Mouse (Mus musculus) gastrocnemius, adult 2 months (tissue): ENCODE measurements around the gene 4921536K21Rik. TPM values are rescaled to one million over a fixed set of nuclear protein-coding genes. Genes with fewer than 3 reads are reported as not detected.

Experiments used
- DNase-seq: peaks from one replicate; pipeline ENCODE4 v3.0.0; 2022
- H3K27ac ChIP-seq: fragments of 200-600 bp; 2 replicates; pipeline ENCODE4 v1.8.1; 2022; ENCODE audit warnings: mild to moderate bottlenecking
- H3K4me3 ChIP-seq: fragments of 200-600 bp; 2 replicates; pipeline ENCODE4 v1.8.1; 2022; ENCODE audit warnings: mild to moderate bottlenecking, moderate library complexity
- CTCF ChIP-seq: fragments of 200-600 bp; IDR thresholded peaks from 2 replicates; pipeline ENCODE4 v1.8.1; 2022; ENCODE audit warnings: antibody characterized with exemption, mild to moderate bottlenecking, moderate library complexity
- intact Hi-C: fragments of 180-260 bp; cut with DNase I; formaldehyde crosslinking; loops from one replicate; pipeline ENCODE4 v1.15.1; 2025
- total RNA-seq, 2 experiments: library from RNA; stranded (reverse); gene quantifications; 2 replicates each; pipeline ENCODE4 v1.2.3; 2021

The 4921536K21Rik gene
- total RNA-seq, 2 experiments from 2014 or later = 0.10 to 0.31 TPM

GRCm38 (mm10) chr11:3904673-3905072, 9.8 kb upstream of the 4921536K21Rik start:
- Histone ChIP-seq H3K27ac (peak overlapping the region; percentile 90), H3K4me3 (0 out of 2 replicates have a peak overlapping the region, but pooled peaks have one; percentile 21)
- intact Hi-C loops = no loop called here
- DNase-seq = peak; percentile 28
- no peak for TF ChIP-seq CTCF

- Histone ChIP-seq H3K27ac (peak overlapping the region; percentile 90), H3K4me3 (peak overlapping the region; percentile 46)
- peak; percentile 90 for DNase-seq
- intact Hi-C loops = no loop called here
- TF ChIP-seq CTCF = no peak
Observed at GRCm38 (mm10) chr11:3903046-3903445, 8.1 kb upstream of the 4921536K21Rik start.

GRCm38 (mm10) chr11:3902516-3902915, 7.6 kb upstream of the 4921536K21Rik start:
- no peak for DNase-seq
- peak overlapping the region; percentile 46 for H3K4me3 ChIP-seq
- peak overlapping the region; percentile 90 for H3K27ac ChIP-seq
- intact Hi-C loops = no loop called here
- TF ChIP-seq CTCF = no peak

GRCm38 (mm10) chr11:3900296-3900695, 5.4 kb upstream of the 4921536K21Rik start:
- Histone ChIP-seq H3K4me3 (no peak overlapping the region), H3K27ac (peak overlapping the region; percentile 43)
- peak; percentile 29 for DNase-seq
- TF ChIP-seq CTCF = no peak
- intact Hi-C loops = no loop called here

GRCm38 (mm10) chr11:3895933-3896332, 1.0 kb upstream of the 4921536K21Rik start:
- TF ChIP-seq CTCF = no peak
- Histone ChIP-seq H3K4me3 (peak overlapping the region; percentile 11; the same call in 1 of the 2 replicates), H3K27ac (peak overlapping the region; percentile 74)
- no peak for DNase-seq
- intact Hi-C loops = loop anchor here (2.0 kb wide), 1 partner anchor 17 kb away; no protein-coding TSS in a partner anchor

- no peak for DNase-seq
- Histone ChIP-seq H3K4me3 (peak overlapping the region; percentile 73), H3K27ac (peak overlapping the region; percentile 83)
- no peak for TF ChIP-seq CTCF
- intact Hi-C loops = loop anchor here (2.0 kb wide), 1 partner anchor 17 kb away; no protein-coding TSS in a partner anchor
Observed at GRCm38 (mm10) chr11:3895458-3895857, 560 bp upstream of the 4921536K21Rik start.

GRCm38 (mm10) chr11:3893970-3894369, 928 bp downstream of the 4921536K21Rik start:
- H3K4me3 ChIP-seq = no peak overlapping the region
- intact Hi-C loops = loop anchor here (2.0 kb wide), 1 partner anchor 19 kb away; no protein-coding TSS in a partner anchor
- no peak overlapping the region for H3K27ac ChIP-seq
- TF ChIP-seq CTCF = no peak
- DNase-seq = no peak

GRCm38 (mm10) chr11:3887331-3887730, 7.6 kb downstream of the 4921536K21Rik start:
- H3K27ac ChIP-seq = no peak overlapping the region
- intact Hi-C loops = no loop called here
- TF ChIP-seq CTCF = no peak
- DNase-seq = no peak
- no peak overlapping the region for H3K4me3 ChIP-seq

- DNase-seq = no peak
- intact Hi-C loops = loop anchor here (5.0 kb wide), 1 partner anchor 76 kb away; no protein-coding TSS in a partner anchor
- no peak for TF ChIP-seq CTCF
- no peak overlapping the region for H3K4me3 ChIP-seq
- no peak overlapping the region for H3K27ac ChIP-seq
Observed at GRCm38 (mm10) chr11:3883711-3884110, 11.2 kb downstream of the 4921536K21Rik start.

- Histone ChIP-seq H3K4me3 (no peak overlapping the region), H3K27ac (no peak overlapping the region)
- TF ChIP-seq CTCF = peak; percentile 97
- intact Hi-C loops = loop anchor here (5.0 kb wide), 2 partner anchors 37 to 73 kb away; no protein-coding TSS in a partner anchor
- peak; percentile 80 for DNase-seq
Observed at GRCm38 (mm10) chr11:3879836-3880235, 15.1 kb downstream of the 4921536K21Rik start.

GRCm38 (mm10) chr11:3878660-3879059, 16.2 kb downstream of the 4921536K21Rik start:
- DNase-seq = no peak
- intact Hi-C loops = loop anchor here (5.0 kb wide), 1 partner anchor 39 kb away; no protein-coding TSS in a partner anchor
- Histone ChIP-seq H3K27ac (no peak overlapping the region), H3K4me3 (no peak overlapping the region)
- TF ChIP-seq CTCF = no peak

- no peak overlapping the region for H3K27ac ChIP-seq
- no peak for TF ChIP-seq CTCF
- DNase-seq = no peak
Observed at GRCm38 (mm10) chr11:3876419-3876818, 18.5 kb downstream of the 4921536K21Rik start.

GRCm38 (mm10) chr11:3864343-3864742, 30.6 kb downstream of the 4921536K21Rik start:
- no peak for TF ChIP-seq CTCF
- DNase-seq = no peak
- H3K4me3 ChIP-seq = peak overlapping the region; percentile 79
- peak overlapping the region; percentile 86 for H3K27ac ChIP-seq
- intact Hi-C loops = no loop called here

More at GRCm38 (mm10) chr11:3876419-3876818, 18.5 kb downstream of the 4921536K21Rik start:
- H3K4me3 ChIP-seq = no peak overlapping the region
- intact Hi-C loops = loop anchor here (5.0 kb wide), 1 partner anchor 41 kb away; no protein-coding TSS in a partner anchor
